Mouse (Mus musculus): Measurements from ENCODE around the gene Mlxipl. TPM values are rescaled to one million over a fixed set of nuclear protein-coding genes. Genes with fewer than 3 reads are reported as not detected.

Gene Mlxipl
- polyA plus RNA-seq, 1 experiment from 2014 or later, result 8.3 TPM

GRCm38 (mm10) chr5:135185016-135185415, 95.3 kb downstream of the Mlxipl start:
- Histone ChIP-seq H3K36me3 (ENCODE audit: insufficient read depth, low read length) (peaks cover 28% of the 10 kb centered on the region), H3K9me3 (ENCODE audit: low read length) (no peaks in the 10 kb centered on the region), H3K4me3 (ENCODE audit: low read length) (no peak overlapping the region), H3K9ac (replicated peaks; ENCODE audit: low read length) (no peak overlapping the region), H3K4me1 (ENCODE audit: insufficient read depth, low read length) (peaks cover 21% of the 10 kb centered on the region), H3K27ac (ENCODE audit: low read length) (no peak overlapping the region), H3K27me3 (ENCODE audit: insufficient read depth, low read length) (no peaks in the 10 kb centered on the region), H3K4me2 (replicated peaks; ENCODE audit: low read depth, low read length) (no peak overlapping the region)
- 81% methylated on average over 3 of the region's 3 CpGs for WGBS
- ATAC-seq (ENCODE audit: low FRiP score, low TSS enrichment), result no peak

DNA sequence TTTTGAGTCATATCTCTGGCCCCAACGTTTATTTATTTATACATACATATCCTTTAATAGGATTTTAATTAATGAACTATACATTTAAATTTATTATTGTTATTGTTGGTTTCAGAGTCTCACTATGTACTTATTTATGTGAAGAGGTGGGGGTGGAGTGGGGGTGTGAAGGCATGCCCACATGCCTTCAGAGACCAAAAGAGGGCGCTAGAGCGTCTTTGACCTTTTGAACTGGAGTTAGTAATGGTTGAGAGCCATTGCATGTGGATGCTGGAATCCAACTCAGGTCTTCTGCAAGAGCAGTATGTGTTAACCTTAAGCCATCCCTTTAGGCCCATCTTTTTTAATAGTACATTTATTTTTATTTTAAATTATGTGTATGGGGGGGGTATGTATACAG, 95.9 kb downstream of the Mlxipl start:
- H3K36me3 ChIP-seq (ENCODE audit: insufficient read depth, low read length), result peaks cover 22% of the 10 kb centered on the region
- H3K9me3 ChIP-seq (ENCODE audit: low read length), result no peaks in the 10 kb centered on the region
- no peaks in the 10 kb centered on the region for H3K27me3 ChIP-seq (ENCODE audit: insufficient read depth, low read length)
- H3K4me2 ChIP-seq (replicated peaks; ENCODE audit: low read depth, low read length), result no peak overlapping the region
- peaks cover 26% of the 10 kb centered on the region for H3K4me1 ChIP-seq (ENCODE audit: insufficient read depth, low read length)
- H3K4me3 ChIP-seq (ENCODE audit: low read length), result no peak overlapping the region
- no peak overlapping the region for H3K27ac ChIP-seq (ENCODE audit: low read length)
- 48% methylated on average over 3 of the region's 3 CpGs for WGBS
- ATAC-seq (ENCODE audit: low FRiP score, low TSS enrichment), result no peak
- no peak overlapping the region for H3K9ac ChIP-seq (replicated peaks; ENCODE audit: low read length)

- H3K9me3 ChIP-seq (ENCODE audit: low read length), result no peaks in the 10 kb centered on the region
- H3K9ac ChIP-seq (replicated peaks; ENCODE audit: low read length), result peak overlapping the region; percentile 99
- no peaks in the 10 kb centered on the region for H3K27me3 ChIP-seq (ENCODE audit: insufficient read depth, low read length)
- H3K4me2 ChIP-seq (replicated peaks; ENCODE audit: low read depth, low read length), result peak overlapping the region; percentile 64
- H3K27ac ChIP-seq (ENCODE audit: low read length), result peak overlapping the region; percentile 98
- 0 out of 2 replicates have a peak, but pooled peaks have one; percentile 4 for ATAC-seq (ENCODE audit: low FRiP score, low TSS enrichment)
- H3K4me3 ChIP-seq (ENCODE audit: low read length), result peak overlapping the region; percentile 97
- H3K4me1 ChIP-seq (ENCODE audit: insufficient read depth, low read length), result peaks cover 28% of the 10 kb centered on the region
- H3K36me3 ChIP-seq (ENCODE audit: insufficient read depth, low read length), result peaks cover 15% of the 10 kb centered on the region
- 21% methylated on average over 10 of the region's 10 CpGs for WGBS
Observed at GRCm38 (mm10) chr5:135186231-135186620, 96.5 kb downstream of the Mlxipl start.

- ATAC-seq (ENCODE audit: low FRiP score, low TSS enrichment), result peak; percentile 97
- peak within 1 kb of the TSS; percentile 99 for H3K9ac ChIP-seq (replicated peaks; ENCODE audit: low read length)
- H3K27ac ChIP-seq (ENCODE audit: low read length), result peak within 1 kb of the TSS; percentile 98
- peaks cover 11% of the 10 kb centered on the region for H3K36me3 ChIP-seq (ENCODE audit: insufficient read depth, low read length)
- no peaks in the 10 kb centered on the region for H3K27me3 ChIP-seq (ENCODE audit: insufficient read depth, low read length)
- peaks cover 31% of the 10 kb centered on the region for H3K4me1 ChIP-seq (ENCODE audit: insufficient read depth, low read length)
- peak within 1 kb of the TSS; percentile 97 for H3K4me3 ChIP-seq (ENCODE audit: low read length)
- H3K4me2 ChIP-seq (replicated peaks; ENCODE audit: low read depth, low read length), result peak within 1 kb of the TSS; percentile 74
- under 1% methylated on average over 57 of the region's 57 CpGs for WGBS
- H3K9me3 ChIP-seq (ENCODE audit: low read length), result no peaks in the 10 kb centered on the region
Observed at GRCm38 (mm10) chr5:135186621-135187348, 97.1 kb downstream of the Mlxipl start, which contains the start of gene Baz1b. Baz1b (plus strand) TSS chr5:135187264.

DNA sequence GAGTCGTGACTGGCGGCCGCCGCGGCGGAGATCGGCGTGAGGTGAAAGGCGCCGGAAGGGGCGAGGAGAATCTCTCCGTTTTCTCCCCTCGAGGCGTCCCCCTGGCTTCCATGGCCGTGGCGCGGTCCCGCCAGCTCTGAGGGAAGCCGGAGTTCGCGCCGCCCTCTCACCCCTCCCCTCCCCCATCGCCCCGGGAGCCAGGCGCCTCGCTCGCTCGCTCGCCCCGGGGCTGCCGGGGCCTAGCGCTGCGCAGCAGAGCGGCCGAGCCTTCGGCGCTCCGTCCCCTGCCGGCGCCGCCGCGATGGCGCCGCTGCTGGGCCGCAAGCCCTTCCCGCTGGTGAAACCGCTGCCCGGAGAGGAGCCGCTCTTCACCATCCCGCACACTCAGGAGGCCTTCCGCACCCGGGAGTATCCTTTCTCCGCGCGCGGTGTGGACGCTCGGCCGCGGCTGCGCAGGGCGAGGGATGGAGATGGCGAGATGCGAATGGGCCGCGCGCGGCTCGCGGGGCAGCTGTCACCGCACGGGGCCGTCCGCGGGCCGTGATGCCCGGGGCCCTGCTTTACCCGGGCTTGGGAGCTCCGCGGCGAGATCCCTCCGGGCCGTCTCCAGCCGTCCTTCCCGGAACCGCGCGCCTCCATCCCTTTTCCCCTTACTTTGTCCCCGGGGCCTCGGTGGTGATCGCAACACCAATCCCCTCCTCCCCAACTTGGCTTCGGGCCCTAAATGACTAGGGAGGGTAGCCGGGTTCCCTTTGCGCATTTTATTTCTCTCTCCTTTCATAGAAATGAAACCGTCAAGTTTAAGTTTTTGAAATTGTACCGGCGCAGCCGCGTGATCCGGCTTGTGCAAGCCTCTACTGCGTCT, 97.9 kb downstream of the Mlxipl start:
- peaks cover 3% of the 10 kb centered on the region; the same call in 1 of the 2 replicates for H3K36me3 ChIP-seq (ENCODE audit: insufficient read depth, low read length)
- H3K27me3 ChIP-seq (ENCODE audit: insufficient read depth, low read length), result no peaks in the 10 kb centered on the region
- peak; percentile 71 for ATAC-seq (ENCODE audit: low FRiP score, low TSS enrichment)
- H3K9ac ChIP-seq (replicated peaks; ENCODE audit: low read length), result peak overlapping the region; percentile 99
- no peaks in the 10 kb centered on the region for H3K9me3 ChIP-seq (ENCODE audit: low read length)
- H3K4me1 ChIP-seq (ENCODE audit: insufficient read depth, low read length), result peaks cover 33% of the 10 kb centered on the region
- under 1% methylated on average over 69 of the region's 102 CpGs for WGBS
- peak overlapping the region; percentile 97 for H3K4me3 ChIP-seq (ENCODE audit: low read length)
- peak overlapping the region; percentile 74 for H3K4me2 ChIP-seq (replicated peaks; ENCODE audit: low read depth, low read length)
- H3K27ac ChIP-seq (ENCODE audit: low read length), result peak overlapping the region; percentile 98

Other genes starting within 250 kb of the Mlxipl start
- not detected in 2 replicates for gene Tmem270, start 183.2 kb upstream of the Mlxipl start, polyA plus RNA-seq (2015; fragmentation: Nextera tagmentation; extraction: Ambion mirVana)
- 0.99 and 1.2 TPM in 2 replicates for gene Cldn13, start 174.4 kb upstream of the Mlxipl start, polyA plus RNA-seq (2015; fragmentation: Nextera tagmentation; extraction: Ambion mirVana)
- 29.6 and 30.7 TPM in 2 replicates for gene Mettl27, start 157.5 kb upstream of the Mlxipl start, polyA plus RNA-seq (2015; fragmentation: Nextera tagmentation; extraction: Ambion mirVana)
- 63.1 and 64.7 TPM in 2 replicates for gene Cldn4, start 143.0 kb upstream of the Mlxipl start, polyA plus RNA-seq (2015; fragmentation: Nextera tagmentation; extraction: Ambion mirVana)
- gene Cldn3, start 103.7 kb upstream of the Mlxipl start, polyA plus RNA-seq (2015; fragmentation: Nextera tagmentation; extraction: Ambion mirVana), result 67.7 and 69.2 TPM in 2 replicates
- 81.1 and 81.9 TPM in 2 replicates for gene Abhd11, start 80.7 kb upstream of the Mlxipl start, polyA plus RNA-seq (2015; fragmentation: Nextera tagmentation; extraction: Ambion mirVana)
- gene Stx1a, start 66.4 kb upstream of the Mlxipl start, polyA plus RNA-seq (2015; fragmentation: Nextera tagmentation; extraction: Ambion mirVana), result 13.4 and 13.5 TPM in 2 replicates
- 33.3 and 38.7 TPM in 2 replicates for gene Dnajc30, start 25.7 kb upstream of the Mlxipl start, polyA plus RNA-seq (2015; fragmentation: Nextera tagmentation; extraction: Ambion mirVana)
- gene Bud23, start 24.9 kb upstream of the Mlxipl start, polyA plus RNA-seq (2015; fragmentation: Nextera tagmentation; extraction: Ambion mirVana), result 134 and 139 TPM in 2 replicates
- gene Vps37d, start 11.6 kb upstream of the Mlxipl start, polyA plus RNA-seq (2015; fragmentation: Nextera tagmentation; extraction: Ambion mirVana), result 7.6 and 8.6 TPM in 2 replicates
- 26.3 and 27.0 TPM in 2 replicates for gene Tbl2, start 59.8 kb downstream of the Mlxipl start, polyA plus RNA-seq (2015; fragmentation: Nextera tagmentation; extraction: Ambion mirVana)
- gene Bcl7b, start 78.4 kb downstream of the Mlxipl start, polyA plus RNA-seq (2015; fragmentation: Nextera tagmentation; extraction: Ambion mirVana), result 57.6 and 58.2 TPM in 2 replicates
- 33.4 and 35.1 TPM in 2 replicates for gene Baz1b, start 97.4 kb downstream of the Mlxipl start, polyA plus RNA-seq (2015; fragmentation: Nextera tagmentation; extraction: Ambion mirVana)
- gene Fzd9, start 161.3 kb downstream of the Mlxipl start, polyA plus RNA-seq (2015; fragmentation: Nextera tagmentation; extraction: Ambion mirVana), result 0.72 and 0.77 TPM in 2 replicates